Mouse (Mus musculus) lung, embryonic 14.5 days (tissue): ENCODE measurements at regions not wholly inside any gene's neighbourhood (a gene's known extent, or its start where the extent isn't known, plus 50 kb on each side); places are given as distances from the start of the nearest gene placed in this dataset.

Experiments
- ATAC-seq: fragments of 200-750 bp; cut with Nextera tagmentation; 2 replicates; pipeline ENCODE4 v1.8.0; 2017; ENCODE audit warnings: mild to moderate bottlenecking, moderate TSS enrichment, moderate library complexity; ENCODE audit not compliant: insufficient read depth
- DNase-seq: peaks from one replicate; pipeline ENCODE4 v3.0.0-alpha.2; 2015
- H3K27ac ChIP-seq: fragments of 300-500 bp; sonication (generic); 2 replicates; pipeline ENCODE4 v1.5.1; 2014; ENCODE audit warnings: low read depth, mild to moderate bottlenecking, moderate library complexity
- H3K27me3 ChIP-seq: fragments of 300-500 bp; sonication (generic); 2 replicates; pipeline ENCODE4 v1.6.1; 2014; ENCODE audit warnings: low read length, control low read depth; ENCODE audit not compliant: insufficient read depth
- H3K36me3 ChIP-seq: fragments of 300-500 bp; sonication (generic); 2 replicates; pipeline ENCODE4 v1.6.1; 2014; ENCODE audit warnings: control low read depth; ENCODE audit not compliant: insufficient read depth
- H3K4me1 ChIP-seq: fragments of 300-500 bp; sonication (generic); 2 replicates; pipeline ENCODE4 v1.6.1; 2014; ENCODE audit warnings: antibody characterized with exemption, control low read depth; ENCODE audit not compliant: insufficient read depth
- H3K4me2 ChIP-seq: fragments of 300-500 bp; sonication (generic); 2 replicates; pipeline ENCODE4 v1.6.1; 2014; ENCODE audit warnings: mild to moderate bottlenecking
- H3K4me3 ChIP-seq: fragments of 300-500 bp; sonication (generic); 2 replicates; pipeline ENCODE4 v1.5.1; 2014; ENCODE audit warnings: low read depth, low read length
- H3K9ac ChIP-seq: fragments of 300-500 bp; sonication (generic); 2 replicates; pipeline ENCODE4 v1.6.1; 2014
- H3K9me3 ChIP-seq: fragments of 300-500 bp; sonication (generic); 2 replicates; pipeline ENCODE4 v1.6.1; 2016; ENCODE audit warnings: low read depth, low read length, control low read depth
- CTCF ChIP-seq: IDR thresholded peaks from 2 replicates; pipeline ENCODE4 v1.5.1; 2016; ENCODE audit warnings: antibody characterized with exemption, low read depth
- WGBS: fragments of 180-500 bp; shearing (Covaris S2); extraction: QIAGEN DNeasy Blood & Tissue Kit; methylation state at CpG from one replicate; pipeline ENCODE4 v1.1.7; 2014; 5-methylcytosine and 5-hydroxymethylcytosine counted together

DNA sequence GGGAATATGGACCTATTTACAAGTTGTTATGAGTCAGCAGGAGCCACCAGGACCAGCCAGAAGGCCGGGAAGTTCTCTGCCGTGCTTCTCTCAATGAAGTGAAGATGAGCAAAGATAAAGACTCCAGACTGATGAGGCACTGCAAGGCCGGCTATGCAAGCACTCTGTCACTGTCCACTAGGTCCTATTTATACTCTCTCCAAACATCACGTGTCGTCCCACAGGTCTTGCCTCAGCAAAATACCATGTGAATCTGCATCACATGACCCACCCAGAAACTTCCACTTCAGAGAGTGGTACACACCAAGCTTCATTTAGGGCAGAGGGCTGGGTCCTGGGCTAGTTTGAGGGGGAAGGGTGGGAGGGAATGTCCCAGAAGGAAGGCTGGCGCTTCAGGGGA, 172.3 kb downstream of the Glrx3 start:
- no peak overlapping the region for H3K9ac ChIP-seq
- H3K27ac ChIP-seq: no peak overlapping the region
- WGBS: 32% methylated on average over 6 of the region's 6 CpGs
- H3K9me3 ChIP-seq: no peaks in the 10 kb centered on the region
- no peak overlapping the region for H3K4me2 ChIP-seq
- no peak overlapping the region for H3K4me3 ChIP-seq
- DNase-seq: no peak
- ATAC-seq: no peak
- no peak for TF ChIP-seq CTCF
- H3K27me3 ChIP-seq: no peaks in the 10 kb centered on the region
- H3K36me3 ChIP-seq: no peaks in the 10 kb centered on the region
- no peaks in the 10 kb centered on the region for H3K4me1 ChIP-seq

DNA sequence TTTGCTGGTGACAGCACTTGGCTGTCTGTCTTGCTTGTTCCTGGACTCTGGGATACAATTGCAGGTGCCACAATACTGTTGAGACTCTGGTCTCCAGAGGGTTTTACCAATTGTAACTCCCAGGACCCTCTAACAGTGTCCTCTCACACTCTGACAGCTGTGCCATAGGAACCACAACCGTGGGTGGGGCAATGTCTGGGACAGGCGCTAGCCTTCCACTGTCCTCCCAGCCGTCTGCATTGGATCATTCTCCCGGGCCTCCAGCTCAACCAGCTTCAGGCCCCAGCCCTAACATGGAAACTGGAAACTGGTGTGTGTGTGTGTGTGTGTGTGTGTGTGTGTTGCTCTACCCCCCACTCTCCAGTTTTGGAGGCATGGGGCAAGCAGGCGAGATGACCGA, 173.9 kb downstream of the Glrx3 start:
- no peak for TF ChIP-seq CTCF
- Histone ChIP-seq H3K9me3 (no peaks in the 10 kb centered on the region), H3K4me3 (no peak overlapping the region), H3K27me3 (no peaks in the 10 kb centered on the region), H3K36me3 (no peaks in the 10 kb centered on the region), H3K4me1 (no peaks in the 10 kb centered on the region), H3K4me2 (no peak overlapping the region), H3K9ac (no peak overlapping the region), H3K27ac (no peak overlapping the region)
- ATAC-seq (no peak), DNase-seq (no peak)
- 61% methylated on average over 6 of the region's 6 CpGs for whole genome bisulfite sequencing

DNA sequence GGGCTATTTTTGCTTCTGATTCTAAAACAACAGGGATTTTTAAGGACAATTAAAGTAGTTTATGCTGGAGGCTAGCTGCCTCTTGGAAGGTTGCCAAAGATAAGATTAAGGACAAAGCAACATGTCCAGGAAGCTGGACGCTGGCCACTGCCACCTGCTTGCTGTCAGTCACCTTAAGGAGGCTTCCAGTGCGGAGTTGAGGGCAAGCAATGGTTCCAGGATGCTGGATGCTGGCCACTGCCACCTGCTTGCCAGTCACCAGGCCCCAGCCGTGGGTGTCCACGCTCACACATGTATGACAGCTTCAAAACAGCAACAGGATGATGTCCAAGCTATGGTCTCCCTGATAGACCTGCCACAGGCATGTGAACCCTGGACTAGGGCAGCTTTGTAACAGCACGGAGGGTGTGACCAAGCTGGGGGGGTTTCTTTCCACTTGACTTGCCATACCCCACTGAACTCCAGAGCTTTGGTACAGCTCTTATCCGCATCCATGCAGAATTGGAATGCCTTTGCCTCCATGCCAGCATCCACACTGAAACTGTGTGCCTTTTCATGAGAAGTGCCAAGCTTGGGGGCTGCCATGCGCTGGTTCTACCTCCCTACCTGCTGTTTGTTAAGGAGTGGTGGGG, 174.6 kb downstream of the Glrx3 start:
- no peak overlapping the region for H3K4me3 ChIP-seq
- H3K9ac ChIP-seq: no peak overlapping the region
- DNase-seq: peak; percentile 23
- no peaks in the 10 kb centered on the region for H3K9me3 ChIP-seq
- ATAC-seq: no peak
- WGBS: 67% methylated on average over 7 of the region's 7 CpGs
- no peak overlapping the region for H3K27ac ChIP-seq
- H3K4me1 ChIP-seq: no peaks in the 10 kb centered on the region
- H3K27me3 ChIP-seq: no peaks in the 10 kb centered on the region
- no peaks in the 10 kb centered on the region for H3K36me3 ChIP-seq
- H3K4me2 ChIP-seq: no peak overlapping the region
- TF ChIP-seq CTCF: no peak

DNA sequence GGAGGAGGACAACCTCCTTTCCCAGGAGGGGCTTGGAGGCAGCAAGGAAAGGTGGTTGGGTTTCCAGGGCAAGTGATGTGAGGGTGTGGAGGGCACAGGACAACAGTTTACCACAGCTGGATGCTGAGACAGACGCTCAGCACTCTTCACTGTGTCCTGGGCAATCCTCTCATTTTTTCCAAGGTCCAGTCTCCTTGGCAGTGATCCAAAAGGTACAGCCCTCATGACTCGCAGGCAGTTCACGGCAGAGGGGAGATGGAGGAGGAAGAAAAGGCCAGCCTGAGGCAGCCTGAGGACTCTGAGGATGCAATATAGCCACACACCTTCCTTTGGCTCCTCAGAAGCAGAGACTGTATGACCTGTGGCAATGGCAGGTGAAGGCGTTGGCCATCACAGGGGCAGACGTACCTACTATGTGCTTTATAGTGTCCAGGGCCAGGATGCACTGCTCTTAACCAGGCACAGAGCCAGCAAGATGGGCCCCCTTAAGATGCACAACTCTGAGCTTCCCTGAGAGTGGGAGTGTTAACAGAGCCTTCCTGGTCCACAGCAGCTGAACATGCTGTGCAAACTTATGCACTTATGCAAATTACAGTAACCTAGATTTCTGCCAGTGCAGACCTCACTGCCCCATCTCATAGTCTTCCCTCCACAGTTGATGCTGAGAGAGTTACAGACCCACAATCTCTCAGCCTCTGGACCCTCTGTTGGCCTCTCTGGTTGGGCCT, 181.2 kb downstream of the Glrx3 start:
- 49% methylated on average over 5 of the region's 5 CpGs for WGBS
- H3K4me1 ChIP-seq: no peaks in the 10 kb centered on the region

DNA sequence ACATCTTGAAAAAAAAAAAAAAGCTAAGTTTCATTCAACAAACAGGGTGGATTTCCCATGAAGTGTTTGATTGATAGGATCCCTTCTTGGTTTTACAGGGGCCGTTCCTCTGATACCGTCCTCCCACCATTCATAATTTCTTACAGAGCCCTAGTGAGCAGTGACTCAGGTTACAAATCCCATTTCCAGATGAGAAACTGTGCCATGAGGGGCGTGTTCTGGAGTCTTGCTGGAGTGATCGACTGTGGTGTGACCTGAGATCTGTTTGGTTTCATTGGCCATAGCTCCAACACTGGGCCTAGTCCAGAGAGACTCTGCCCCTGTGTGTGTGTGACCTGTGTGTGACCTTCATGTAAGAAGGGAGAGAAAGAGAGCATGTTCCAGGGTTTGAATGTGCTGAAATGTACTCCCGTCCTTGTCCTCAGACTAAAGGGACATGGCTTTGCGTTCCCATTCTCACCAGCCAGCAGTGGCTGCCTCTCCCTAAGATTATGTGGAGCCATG, 181.9 kb downstream of the Glrx3 start:
- Histone ChIP-seq H3K36me3 (no peaks in the 10 kb centered on the region), H3K4me3 (no peak overlapping the region), H3K9me3 (no peaks in the 10 kb centered on the region), H3K27ac (no peak overlapping the region), H3K9ac (no peak overlapping the region), H3K4me2 (no peak overlapping the region), H3K27me3 (no peaks in the 10 kb centered on the region), H3K4me1 (no peaks in the 10 kb centered on the region)
- no peak for TF ChIP-seq CTCF
- 51% methylated on average over 6 of the region's 6 CpGs for WGBS
- ATAC-seq: no peak
- no peak for DNase-seq

More for the DNA sequence above, 181.2 kb downstream of the Glrx3 start:
- Histone ChIP-seq H3K4me3 (no peak overlapping the region), H3K36me3 (no peaks in the 10 kb centered on the region), H3K9me3 (no peaks in the 10 kb centered on the region), H3K27me3 (no peaks in the 10 kb centered on the region), H3K4me2 (no peak overlapping the region), H3K9ac (no peak overlapping the region), H3K27ac (no peak overlapping the region)
- no peak for DNase-seq
- TF ChIP-seq CTCF: no peak
- ATAC-seq: no peak

DNA sequence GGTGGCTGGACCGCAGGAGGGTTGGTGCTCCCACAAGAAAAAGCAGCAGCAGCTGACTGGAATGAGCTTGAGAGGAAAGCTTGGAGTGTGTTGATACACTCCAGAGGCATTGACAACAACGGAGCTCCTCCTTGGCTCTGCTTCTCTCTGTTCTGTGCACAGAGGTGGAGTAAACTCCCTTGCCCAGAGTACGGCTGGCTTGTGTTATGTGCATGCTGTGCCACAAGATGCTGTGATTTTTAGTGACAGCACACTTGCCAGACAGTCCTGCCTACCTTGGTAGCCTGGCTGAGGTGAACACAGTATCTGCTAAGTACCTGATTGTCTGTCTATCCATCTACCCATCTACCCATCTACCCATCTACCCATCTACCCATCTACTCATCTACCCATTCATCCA, 190.9 kb downstream of the Glrx3 start:
- H3K9me3 ChIP-seq: no peaks in the 10 kb centered on the region
- ATAC-seq (no peak), DNase-seq (no peak)
- no peaks in the 10 kb centered on the region for H3K27me3 ChIP-seq
- H3K4me3 ChIP-seq: no peak overlapping the region
- TF ChIP-seq CTCF: no peak
- 88% methylated on average over 3 of the region's 3 CpGs for WGBS
- no peak overlapping the region for H3K27ac ChIP-seq
- no peaks in the 10 kb centered on the region for H3K4me1 ChIP-seq
- H3K36me3 ChIP-seq: no peaks in the 10 kb centered on the region
- H3K9ac ChIP-seq: no peak overlapping the region
- no peak overlapping the region for H3K4me2 ChIP-seq

DNA sequence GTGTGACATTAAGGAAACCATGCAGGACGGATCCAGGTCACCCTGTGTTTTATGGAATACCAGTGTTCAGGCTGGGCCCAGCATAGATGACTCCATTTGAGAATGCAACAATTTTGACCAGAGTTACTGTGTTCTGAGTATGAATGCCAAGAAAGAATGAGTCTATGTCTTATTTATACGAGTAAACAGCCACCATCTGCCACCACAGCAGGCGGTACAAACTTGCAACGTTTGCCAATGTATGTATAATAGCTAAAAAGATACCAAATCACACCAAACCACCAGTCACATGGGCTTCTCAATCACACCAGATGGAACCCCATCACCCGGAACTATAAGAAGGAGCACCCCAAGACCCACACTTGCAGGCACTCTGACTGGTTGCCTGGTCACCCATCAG, 192.1 kb downstream of the Glrx3 start:
- Histone ChIP-seq H3K4me2 (no peak overlapping the region), H3K4me3 (no peak overlapping the region), H3K27ac (no peak overlapping the region), H3K36me3 (no peaks in the 10 kb centered on the region), H3K9ac (no peak overlapping the region), H3K9me3 (no peaks in the 10 kb centered on the region), H3K27me3 (no peaks in the 10 kb centered on the region), H3K4me1 (no peaks in the 10 kb centered on the region)
- DNase-seq: no peak
- WGBS: 85% methylated on average over 5 of the region's 5 CpGs
- no peak for TF ChIP-seq CTCF
- no peak for ATAC-seq
